Mouse (Mus musculus) heart, embryonic 12.5 days (tissue): ENCODE results near the gene Npsr1. TPM values are rescaled to one million over a fixed set of nuclear protein-coding genes. Genes with fewer than 3 reads are reported as not detected.

Experiments used
- ATAC-seq: fragments of 200-750 bp; cut with Nextera tagmentation; 2 replicates; pipeline ENCODE4 v1.8.0; 2017; ENCODE audit warnings: moderate TSS enrichment, moderate library complexity; ENCODE audit not compliant: insufficient number of reproducible peaks, low FRiP score
- H3K27ac ChIP-seq: fragments of 300-500 bp; sonication (generic); 2 replicates; pipeline ENCODE4 v1.5.1; 2016; ENCODE audit warnings: mild to moderate bottlenecking, moderate library complexity; ENCODE audit not compliant: poor library complexity, severe bottlenecking
- H3K27me3 ChIP-seq: fragments of 300-500 bp; sonication (generic); replicated peaks from 2 replicates; pipeline ENCODE4 v1.6.1; 2016; ENCODE audit warnings: mild to moderate bottlenecking, moderate library complexity
- H3K36me3 ChIP-seq: fragments of 300-500 bp; sonication (generic); 2 replicates; pipeline ENCODE4 v1.6.1; 2016; ENCODE audit warnings: mild to moderate bottlenecking, moderate library complexity
- H3K4me1 ChIP-seq: fragments of 300-500 bp; sonication (generic); replicated peaks from 2 replicates; pipeline ENCODE4 v1.6.1; 2016; ENCODE audit warnings: mild to moderate bottlenecking
- H3K4me2 ChIP-seq: fragments of 300-500 bp; sonication (generic); 2 replicates; pipeline ENCODE4 v1.6.1; 2016; ENCODE audit warnings: mild to moderate bottlenecking, moderate library complexity
- H3K4me3 ChIP-seq: fragments of 300-500 bp; sonication (generic); 2 replicates; pipeline ENCODE4 v1.5.1; 2016; ENCODE audit warnings: mild to moderate bottlenecking
- H3K9ac ChIP-seq: fragments of 300-500 bp; sonication (generic); 2 replicates; pipeline ENCODE4 v1.6.1; 2016; ENCODE audit warnings: mild to moderate bottlenecking, moderate library complexity
- H3K9me3 ChIP-seq: fragments of 300-500 bp; sonication (generic); replicated peaks from 2 replicates; pipeline ENCODE4 v1.6.1; 2016; ENCODE audit warnings: mild to moderate bottlenecking, moderate library complexity
- WGBS: fragments of 180-500 bp; shearing (Covaris S2); methylation state at CpG from one replicate; pipeline ENCODE4 v1.1.7; 2016; 5-methylcytosine and 5-hydroxymethylcytosine counted together
- polyA plus RNA-seq: library from polyadenylated mRNA; unstranded; fragments of >200 nt; fragmentation: Nextera tagmentation; extraction: Ambion mirVana; gene quantifications from 2 replicates; pipeline ENCODE4 v1.2.1, GENCODE M21; 2016

Gene Npsr1
- polyA plus RNA-seq: not detected in 2 replicates

DNA sequence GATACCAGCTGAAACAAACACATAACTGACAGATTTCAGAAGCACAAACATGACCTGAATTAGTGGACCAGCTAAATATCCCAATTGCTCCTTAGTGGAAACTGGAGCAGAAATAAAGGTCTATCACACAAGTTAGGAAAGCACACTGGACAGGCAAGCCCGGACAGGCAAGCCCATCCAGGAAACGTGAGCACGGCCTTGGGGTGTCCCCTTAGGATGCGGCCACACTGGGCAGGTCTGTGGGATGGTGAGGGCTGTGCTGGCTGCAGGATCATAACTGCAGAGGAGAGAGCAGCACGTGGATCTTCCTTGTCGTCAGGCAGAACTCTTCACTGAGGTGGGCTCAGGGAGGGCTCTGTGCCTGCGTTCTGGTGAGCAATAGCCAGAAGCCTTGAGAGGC lies at the start of gene Npsr1:
Gene Npsr1 (plus strand): TSS at position 301 of the 400 bp plus-strand sequence.
- no peak for ATAC-seq
- Histone ChIP-seq H3K9ac (no peak within 1 kb of the TSS), H3K27me3 (no peaks in the 10 kb centered on the region), H3K4me2 (no peak within 1 kb of the TSS), H3K27ac (no peak within 1 kb of the TSS), H3K9me3 (no peaks in the 10 kb centered on the region), H3K4me3 (no peak within 1 kb of the TSS), H3K36me3 (no peaks in the 10 kb centered on the region), H3K4me1 (no peaks in the 10 kb centered on the region)
- WGBS: 60% methylated on average over 7 of the region's 7 CpGs

DNA sequence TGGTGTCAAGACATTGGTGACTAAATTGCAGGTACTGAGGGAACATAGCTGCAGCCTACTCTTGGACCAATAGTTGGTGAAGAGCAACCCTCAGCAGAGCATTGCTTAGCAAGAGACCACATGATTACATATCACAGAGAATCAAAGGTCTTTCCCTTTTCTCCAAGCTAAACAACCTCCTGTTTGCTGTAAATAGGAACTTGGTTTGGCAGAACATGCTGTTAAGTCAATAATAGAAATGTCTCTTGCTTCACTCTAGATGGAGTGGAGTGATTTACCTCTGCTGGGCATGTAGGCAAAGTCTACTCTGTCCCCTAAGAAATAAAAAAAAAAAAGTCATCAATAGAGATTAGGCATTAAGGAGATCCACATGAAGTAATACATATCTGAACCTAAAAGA lies 46.3 kb upstream of the Npsr1 start:
- H3K27me3 ChIP-seq: no peaks in the 10 kb centered on the region
- H3K27ac ChIP-seq: no peak overlapping the region
- H3K36me3 ChIP-seq: no peaks in the 10 kb centered on the region
- no peak overlapping the region for H3K4me2 ChIP-seq
- no peaks in the 10 kb centered on the region for H3K4me1 ChIP-seq
- ATAC-seq: no peak
- no peak overlapping the region for H3K4me3 ChIP-seq
- H3K9ac ChIP-seq: no peak overlapping the region
- no peaks in the 10 kb centered on the region for H3K9me3 ChIP-seq

- H3K4me2 ChIP-seq: no peak overlapping the region
- ATAC-seq: no peak
- no peak overlapping the region for H3K9ac ChIP-seq
- H3K9me3 ChIP-seq: no peaks in the 10 kb centered on the region
- no peak overlapping the region for H3K4me3 ChIP-seq
- no peaks in the 10 kb centered on the region for H3K4me1 ChIP-seq
- H3K36me3 ChIP-seq: no peaks in the 10 kb centered on the region
- H3K27me3 ChIP-seq: no peaks in the 10 kb centered on the region
- H3K27ac ChIP-seq: no peak overlapping the region
These were observed 34.5 kb upstream of the Npsr1 start for GRCm38 (mm10) chr9:24063251-24063650.

DNA sequence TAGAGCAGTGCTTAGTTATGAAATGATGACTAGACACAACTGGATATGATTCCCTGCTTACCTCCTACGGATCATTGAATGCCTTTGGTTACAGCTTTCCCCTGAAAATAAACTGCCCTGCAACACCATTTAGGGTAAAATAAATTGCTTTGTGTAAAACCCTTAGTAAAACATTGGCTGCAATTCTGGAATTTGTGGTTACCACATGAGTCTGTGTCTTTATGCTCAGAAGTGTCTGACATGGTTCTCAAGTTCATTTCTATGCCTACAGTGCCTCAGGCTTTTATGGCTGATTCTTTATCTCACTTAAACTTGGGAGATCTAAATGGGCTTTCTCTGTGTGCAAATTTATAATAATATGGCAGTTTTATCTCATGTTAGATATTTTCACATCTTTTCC lies 26.1 kb upstream of the Npsr1 start:
- no peak for ATAC-seq
- Histone ChIP-seq H3K9me3 (no peaks in the 10 kb centered on the region), H3K4me1 (no peaks in the 10 kb centered on the region), H3K27me3 (no peaks in the 10 kb centered on the region), H3K36me3 (no peaks in the 10 kb centered on the region), H3K27ac (no peak overlapping the region), H3K4me2 (no peak overlapping the region), H3K9ac (no peak overlapping the region), H3K4me3 (no peak overlapping the region)
- 80% methylated on average over 1 of the region's 1 CpGs for WGBS

GRCm38 (mm10) chr9:24077596-24077995 lies 20.2 kb upstream of the Npsr1 start:
- H3K9me3 ChIP-seq: no peaks in the 10 kb centered on the region
- H3K27ac ChIP-seq: no peak overlapping the region
- no peak overlapping the region for H3K4me3 ChIP-seq
- H3K4me1 ChIP-seq: no peaks in the 10 kb centered on the region
- H3K27me3 ChIP-seq: no peaks in the 10 kb centered on the region
- no peaks in the 10 kb centered on the region for H3K36me3 ChIP-seq
- no peak overlapping the region for H3K4me2 ChIP-seq
- no peak for ATAC-seq
- no peak overlapping the region for H3K9ac ChIP-seq

DNA sequence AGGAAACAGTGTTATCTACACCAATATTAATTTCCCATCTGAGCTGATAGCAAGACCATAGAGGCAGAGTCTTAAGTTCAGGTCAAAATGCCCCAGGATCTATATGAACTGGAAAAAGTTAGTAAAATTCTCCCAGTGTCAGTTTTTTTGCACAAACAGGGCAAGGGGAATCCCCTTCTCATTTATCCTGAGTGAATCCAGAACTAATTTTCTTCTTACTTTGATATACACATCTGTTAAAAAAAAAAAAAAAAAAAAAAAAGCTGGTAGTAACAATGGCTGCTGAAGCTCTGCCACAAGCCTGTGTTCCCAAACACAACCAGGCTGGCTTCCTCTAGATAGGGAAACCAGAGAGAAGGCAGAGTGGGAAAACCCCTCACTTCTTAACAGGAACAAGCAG lies 5.9 kb upstream of the Npsr1 start:
- H3K4me3 ChIP-seq: no peak overlapping the region
- ATAC-seq: no peak
- no peaks in the 10 kb centered on the region for H3K4me1 ChIP-seq
- no peaks in the 10 kb centered on the region for H3K9me3 ChIP-seq
- H3K9ac ChIP-seq: no peak overlapping the region
- no peak overlapping the region for H3K4me2 ChIP-seq
- H3K36me3 ChIP-seq: no peaks in the 10 kb centered on the region
- H3K27me3 ChIP-seq: no peaks in the 10 kb centered on the region
- H3K27ac ChIP-seq: no peak overlapping the region

- Histone ChIP-seq H3K4me2 (no peak overlapping the region), H3K9me3 (no peaks in the 10 kb centered on the region), H3K9ac (no peak overlapping the region), H3K27ac (no peak overlapping the region), H3K4me1 (no peaks in the 10 kb centered on the region), H3K36me3 (no peaks in the 10 kb centered on the region), H3K27me3 (no peaks in the 10 kb centered on the region), H3K4me3 (no peak overlapping the region)
- no peak for ATAC-seq
- WGBS: 72% methylated on average over 2 of the region's 2 CpGs
These were observed 730 bp downstream of the Npsr1 start for GRCm38 (mm10) chr9:24098526-24098925.

GRCm38 (mm10) chr9:24099631-24100030 lies 1.8 kb downstream of the Npsr1 start:
- H3K4me3 ChIP-seq: no peak overlapping the region
- no peaks in the 10 kb centered on the region for H3K27me3 ChIP-seq
- WGBS: 79% methylated on average over 4 of the region's 4 CpGs
- ATAC-seq: no peak
- no peak overlapping the region for H3K27ac ChIP-seq
- no peak overlapping the region for H3K4me2 ChIP-seq
- no peak overlapping the region for H3K9ac ChIP-seq
- H3K9me3 ChIP-seq: no peaks in the 10 kb centered on the region
- H3K36me3 ChIP-seq: no peaks in the 10 kb centered on the region
- no peaks in the 10 kb centered on the region for H3K4me1 ChIP-seq

DNA sequence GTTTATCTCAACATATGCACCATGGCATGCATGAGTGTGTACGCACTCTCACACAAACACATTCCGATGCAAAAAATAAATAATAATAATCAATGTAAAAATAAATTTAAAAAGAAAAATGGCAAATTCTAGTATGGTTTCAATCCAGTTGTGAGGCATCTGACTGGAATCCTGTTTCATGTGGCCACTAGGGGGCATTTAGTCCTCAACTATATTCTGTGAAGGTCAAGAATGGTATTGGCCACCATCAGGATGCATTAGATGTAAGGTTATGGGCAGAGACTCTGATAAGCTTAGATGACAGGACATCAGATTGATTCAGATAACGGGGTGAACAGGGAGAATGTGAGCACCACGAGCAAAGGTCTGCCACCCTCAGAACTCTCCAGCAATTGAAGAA lies 21.6 kb downstream of the Npsr1 start:
- Histone ChIP-seq H3K36me3 (no peaks in the 10 kb centered on the region), H3K4me3 (no peak overlapping the region), H3K4me2 (no peak overlapping the region), H3K9ac (no peak overlapping the region), H3K27ac (no peak overlapping the region), H3K4me1 (no peaks in the 10 kb centered on the region), H3K9me3 (no peaks in the 10 kb centered on the region), H3K27me3 (no peaks in the 10 kb centered on the region)
- 24% methylated on average over 4 of the region's 4 CpGs for WGBS
- no peak for ATAC-seq

GRCm38 (mm10) chr9:24133142-24133541 lies 35.3 kb downstream of the Npsr1 start:
- no peak overlapping the region for H3K4me2 ChIP-seq
- WGBS: 83% methylated on average over 1 of the region's 1 CpGs

GRCm38 (mm10) chr9:24136354-24136753 lies 38.6 kb downstream of the Npsr1 start:
- Histone ChIP-seq H3K9me3 (no peaks in the 10 kb centered on the region), H3K9ac (no peak overlapping the region), H3K27ac (no peak overlapping the region), H3K36me3 (no peaks in the 10 kb centered on the region), H3K4me1 (no peaks in the 10 kb centered on the region), H3K4me3 (no peak overlapping the region), H3K27me3 (no peaks in the 10 kb centered on the region), H3K4me2 (no peak overlapping the region)
- ATAC-seq: no peak

More at GRCm38 (mm10) chr9:24133142-24133541, 35.3 kb downstream of the Npsr1 start:
- no peak overlapping the region for H3K27ac ChIP-seq
- ATAC-seq: no peak
- H3K4me3 ChIP-seq: no peak overlapping the region
- no peaks in the 10 kb centered on the region for H3K36me3 ChIP-seq
- no peak overlapping the region for H3K9ac ChIP-seq
- H3K9me3 ChIP-seq: no peaks in the 10 kb centered on the region
- no peaks in the 10 kb centered on the region for H3K27me3 ChIP-seq
- H3K4me1 ChIP-seq: no peaks in the 10 kb centered on the region

DNA sequence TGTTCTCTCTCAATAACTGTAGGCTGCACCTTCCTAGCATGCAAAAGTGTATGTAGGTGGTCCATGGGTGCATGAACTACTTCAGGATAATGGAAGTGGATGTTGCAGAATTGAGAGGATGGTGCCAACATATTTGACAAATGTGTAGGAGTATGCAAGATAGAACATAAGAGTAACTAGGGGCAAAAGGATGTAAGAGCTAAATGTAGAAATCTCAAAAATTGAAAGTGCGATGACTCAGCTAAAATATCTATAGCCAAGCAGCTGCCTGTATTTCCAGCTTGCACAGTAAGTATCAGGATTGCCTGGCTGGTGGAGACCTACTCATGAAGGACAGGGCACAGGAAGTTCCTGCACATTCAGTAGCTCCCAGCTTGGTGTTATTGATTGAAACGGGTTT lies 46.5 kb downstream of the Npsr1 start:
- no peak overlapping the region for H3K9ac ChIP-seq
- H3K4me1 ChIP-seq: no peaks in the 10 kb centered on the region
- H3K27me3 ChIP-seq: no peaks in the 10 kb centered on the region
- H3K4me2 ChIP-seq: no peak overlapping the region
- H3K9me3 ChIP-seq: no peaks in the 10 kb centered on the region
- H3K4me3 ChIP-seq: no peak overlapping the region
- 82% methylated on average over 2 of the region's 2 CpGs for WGBS
- no peak for ATAC-seq
- H3K36me3 ChIP-seq: no peaks in the 10 kb centered on the region
- no peak overlapping the region for H3K27ac ChIP-seq
